Comparison of ENCODE assay signal across 8 mouse cellular contexts in genomic region chr15:79351331-79351767, GRCm38 (mm10). TPM values are rescaled to one million over a fixed set of nuclear protein-coding genes. Genes with fewer than 3 reads are reported as not detected.
DNase-seq lines count a peak whose midpoint lies in the region; ATAC-seq and TF ChIP-seq lines count a peak whose summit lies in the region.

No protein-coding gene starts in this region.

- H3K4me3 ChIP-seq in forebrain, embryonic 10.5 days: peak overlapping the region; percentile 5
- H3K4me3 ChIP-seq in forebrain, embryonic 15.5 days: no peak overlapping the region
- H3K4me3 ChIP-seq in lung, postnatal 0 days (ENCODE audit: low read depth, low read length): peak overlapping the region; percentile 15

- intact Hi-C loops in gastrocnemius, postnatal 14 days (cut with DNase I; ENCODE audit: low total_unique reads): no loop called here

- peak; percentile 57 for TF ChIP-seq CTCF in lung, postnatal 0 days (IDR thresholded peaks at IDR 0.05)

- H3K9ac ChIP-seq in forebrain, embryonic 15.5 days (replicated peaks): no peak overlapping the region
- H3K9ac ChIP-seq in lung, postnatal 0 days (replicated peaks; ENCODE audit: low read depth): peak overlapping the region; percentile 19; the same call in 1 of the 2 replicates

- H3K36me3 ChIP-seq in forebrain, embryonic 10.5 days (replicated peaks): no peaks in the 10 kb centered on the region
- no peaks in the 10 kb centered on the region for H3K36me3 ChIP-seq in forebrain, embryonic 15.5 days
- no peaks in the 10 kb centered on the region for H3K36me3 ChIP-seq in lung, postnatal 0 days (ENCODE audit: insufficient read depth, low read length)

- peaks cover 60% of the 10 kb centered on the region for H3K27me3 ChIP-seq in forebrain, embryonic 10.5 days (ENCODE audit: poor library complexity, severe bottlenecking)
- H3K27me3 ChIP-seq in forebrain, embryonic 15.5 days: peaks cover 6% of the 10 kb centered on the region; the same call in 1 of the 2 replicates
- H3K27me3 ChIP-seq in lung, postnatal 0 days (replicated peaks; ENCODE audit: insufficient read depth, low read length): no peaks in the 10 kb centered on the region

- peaks cover 48% of the 10 kb centered on the region for H3K4me1 ChIP-seq in forebrain, embryonic 10.5 days
- H3K4me1 ChIP-seq in forebrain, embryonic 15.5 days: peaks cover 12% of the 10 kb centered on the region
- peaks cover 35% of the 10 kb centered on the region; the same call in 1 of the 2 replicates for H3K4me1 ChIP-seq in lung, postnatal 0 days (ENCODE audit: insufficient read depth, low read depth, low read length)

- TF ChIP-seq EP300 in lung, postnatal 0 days (IDR thresholded peaks at IDR 0.05): peak; percentile 90

- DNase-seq in forebrain, embryonic 10.5 days (ENCODE audit: extremely low spot score, low spot score): no peak
- DNase-seq in gastrocnemius, postnatal 14 days: peak; percentile 80
- peak; percentile 54 for DNase-seq in kidney, adult 18-20 months
- peak; percentile 89 for DNase-seq in lung, postnatal 0 days (ENCODE audit: low spot score)
- DNase-seq in thymus, postnatal 10 days (ENCODE audit: low spot score in 2 of 2): no peak
- DNase-seq in right cerebral cortex, postnatal 36 days (ENCODE audit: low spot score in 2 of 2): no peak
- no peak for DNase-seq in embryo, embryonic 10.5 days (ENCODE audit: low spot score)

- peak overlapping the region; percentile 60 for H3K27ac ChIP-seq in forebrain, embryonic 10.5 days
- no peak overlapping the region for H3K27ac ChIP-seq in forebrain, embryonic 15.5 days (replicated peaks)
- peak overlapping the region; percentile 85 for H3K27ac ChIP-seq in lung, postnatal 0 days (ENCODE audit: low read length)

- ATAC-seq in forebrain, embryonic 15.5 days (replicated peaks): no peak
- ATAC-seq in lung, postnatal 0 days: peak; percentile 42

- no peak overlapping the region for H3K4me2 ChIP-seq in forebrain, embryonic 15.5 days (replicated peaks)
- peak overlapping the region; percentile 48 for H3K4me2 ChIP-seq in lung, postnatal 0 days (replicated peaks; ENCODE audit: low read depth, low read length)

- WGBS in forebrain, embryonic 10.5 days: 36% methylated on average over 15 of the region's 15 CpGs
- 39% methylated on average over 15 of the region's 15 CpGs for WGBS in forebrain, embryonic 15.5 days
- WGBS in lung, postnatal 0 days: 7% methylated on average over 15 of the region's 15 CpGs

- H3K9me3 ChIP-seq in forebrain, embryonic 10.5 days: no peaks in the 10 kb centered on the region
- no peaks in the 10 kb centered on the region for H3K9me3 ChIP-seq in forebrain, embryonic 15.5 days
- no peaks in the 10 kb centered on the region for H3K9me3 ChIP-seq in lung, postnatal 0 days (ENCODE audit: low read length)

RNA-seq across cellular contexts. Expression of gene Maff, which starts 4.9 kb away (rescaled TPM):
- 1.5 and 1.6 TPM in 2 replicates for polyA plus RNA-seq in forebrain, embryonic 10.5 days (2016; fragmentation: Nextera tagmentation; extraction: Ambion mirVana)
- polyA plus RNA-seq in forebrain, embryonic 15.5 days (2015; fragmentation: Nextera tagmentation; extraction: Ambion mirVana): 0.79 and 0.97 TPM in 2 replicates
- 1 to 10 TPM; 1.4 to 2.7 TPM for total RNA-seq in gastrocnemius, postnatal 14 days (2021)
- polyA plus RNA-seq in lung, postnatal 0 days (2015; fragmentation: Nextera tagmentation; extraction: Ambion mirVana): 10.6 and 10.8 TPM in 2 replicates

RNA-seq across cellular contexts. Expression of gene Pla2g6, which starts 23.2 kb away (rescaled TPM):
- polyA plus RNA-seq in forebrain, embryonic 10.5 days (2016; fragmentation: Nextera tagmentation; extraction: Ambion mirVana): 20.9 and 22.8 TPM in 2 replicates
- 25.8 and 29.5 TPM in 2 replicates for polyA plus RNA-seq in forebrain, embryonic 15.5 days (2015; fragmentation: Nextera tagmentation; extraction: Ambion mirVana)
- 1 to 10 TPM; 9.0 to 9.8 TPM for total RNA-seq in gastrocnemius, postnatal 14 days (2021)
- polyA plus RNA-seq in lung, postnatal 0 days (2015; fragmentation: Nextera tagmentation; extraction: Ambion mirVana): 11.8 and 13.7 TPM in 2 replicates

RNA-seq across cellular contexts. Expression of gene Tmem184b, which starts 52.0 kb away (rescaled TPM):
- 50.0 and 56.1 TPM in 2 replicates for polyA plus RNA-seq in forebrain, embryonic 10.5 days (2016; fragmentation: Nextera tagmentation; extraction: Ambion mirVana)
- polyA plus RNA-seq in forebrain, embryonic 15.5 days (2015; fragmentation: Nextera tagmentation; extraction: Ambion mirVana): 37.5 and 40.8 TPM in 2 replicates
- total RNA-seq in gastrocnemius, postnatal 14 days (2021): 10 to 100 TPM; 31.5 to 32.6 TPM
- 55.3 and 56.7 TPM in 2 replicates for polyA plus RNA-seq in lung, postnatal 0 days (2015; fragmentation: Nextera tagmentation; extraction: Ambion mirVana)

Comparison
In these comparisons a context has a peak if more than half of its experiments do, and no peak if none do; other contexts are left out.
1. DNase-seq: peak in gastrocnemius, postnatal 14 days (single experiment), kidney, adult 18-20 months (single experiment) and lung, postnatal 0 days (single experiment); none in forebrain, embryonic 10.5 days (single experiment), thymus, postnatal 10 days (0 of 2), right cerebral cortex, postnatal 36 days (0 of 2) and embryo, embryonic 10.5 days (single experiment).